In genomic region chr5:122653112-122653445, GRCm38 (mm10) we compare ENCODE assay signal across 7 mouse cellular contexts. TPM values are rescaled to one million over a fixed set of nuclear protein-coding genes. Genes with fewer than 3 reads are reported as not detected.
DNase-seq lines count a peak whose midpoint lies in the region; ATAC-seq and TF ChIP-seq lines count a peak whose summit lies in the region.

No protein-coding gene starts in this region.

- no peaks in the 10 kb centered on the region for H3K27me3 ChIP-seq in lung, embryonic 15.5 days
- H3K27me3 ChIP-seq in embryonic facial prominence, embryonic 15.5 days = no peaks in the 10 kb centered on the region
- no peaks in the 10 kb centered on the region for H3K27me3 ChIP-seq in limb, embryonic 12.5 days
- H3K27me3 ChIP-seq in neural tube, embryonic 15.5 days (replicated peaks) = no peaks in the 10 kb centered on the region

- DNase-seq in lung, adult 2 months = no peak
- DNase-seq in gastrocnemius, adult 18-20 months (ENCODE audit: low spot score) = no peak
- no peak for DNase-seq in adrenal gland, adult 8-10 months

- H3K27ac ChIP-seq in lung, embryonic 15.5 days = no peak overlapping the region
- H3K27ac ChIP-seq in embryonic facial prominence, embryonic 15.5 days (replicated peaks) = 0 out of 2 replicates have a peak overlapping the region, but pooled peaks have one; percentile 14
- peak overlapping the region; percentile 89 for H3K27ac ChIP-seq in limb, embryonic 12.5 days
- peak overlapping the region; percentile 80 for H3K27ac ChIP-seq in neural tube, embryonic 15.5 days (replicated peaks)

- no peaks in the 10 kb centered on the region for H3K36me3 ChIP-seq in lung, embryonic 15.5 days
- H3K36me3 ChIP-seq in embryonic facial prominence, embryonic 15.5 days = no peaks in the 10 kb centered on the region
- H3K36me3 ChIP-seq in limb, embryonic 12.5 days = no peaks in the 10 kb centered on the region
- H3K36me3 ChIP-seq in neural tube, embryonic 15.5 days = no peaks in the 10 kb centered on the region

- 0 out of 2 replicates have a peak overlapping the region, but pooled peaks have one; percentile 4 for H3K4me2 ChIP-seq in lung, embryonic 15.5 days
- no peak overlapping the region for H3K4me2 ChIP-seq in embryonic facial prominence, embryonic 15.5 days (replicated peaks)
- peak overlapping the region; percentile 1; the same call in 1 of the 2 replicates for H3K4me2 ChIP-seq in limb, embryonic 12.5 days
- H3K4me2 ChIP-seq in neural tube, embryonic 15.5 days = peak overlapping the region; percentile 15; the same call in 1 of the 2 replicates

- H3K4me3 ChIP-seq in lung, embryonic 15.5 days = no peak overlapping the region
- no peak overlapping the region for H3K4me3 ChIP-seq in lung, adult 2 months (replicated peaks; ENCODE audit: extremely low read depth, low read depth, low read length)
- no peak overlapping the region for H3K4me3 ChIP-seq in embryonic facial prominence, embryonic 15.5 days (replicated peaks)
- H3K4me3 ChIP-seq in limb, embryonic 12.5 days (replicated peaks) = no peak overlapping the region
- no peak overlapping the region for H3K4me3 ChIP-seq in neural tube, embryonic 15.5 days (replicated peaks)

- no peak overlapping the region for H3K9ac ChIP-seq in lung, embryonic 15.5 days
- H3K9ac ChIP-seq in embryonic facial prominence, embryonic 15.5 days = no peak overlapping the region
- no peak overlapping the region for H3K9ac ChIP-seq in limb, embryonic 12.5 days (replicated peaks)
- no peak overlapping the region for H3K9ac ChIP-seq in neural tube, embryonic 15.5 days (replicated peaks)

- ATAC-seq in lung, embryonic 15.5 days (ENCODE audit: borderline replicate concordance, extremely low read depth, low FRiP score, low TSS enrichment) = no peak
- no peak for ATAC-seq in embryonic facial prominence, embryonic 15.5 days (ENCODE audit: insufficient number of reproducible peaks, low FRiP score, low TSS enrichment, low read depth)
- no peak for ATAC-seq in limb, embryonic 12.5 days (ENCODE audit: insufficient number of reproducible peaks, insufficient read depth, low FRiP score, low TSS enrichment, low read depth)
- ATAC-seq in neural tube, embryonic 15.5 days (ENCODE audit: low FRiP score) = no peak

- TF ChIP-seq CTCF in lung, adult 2 months (IDR thresholded peaks at IDR 0.05; ENCODE audit: insufficient read depth, low read length) = no peak

- TF ChIP-seq POLR2A in lung, adult 2 months (IDR thresholded peaks at IDR 0.05; ENCODE audit: borderline replicate concordance, extremely low read depth, low read depth, low read length) = no peak

- WGBS in lung, embryonic 15.5 days = 61% methylated on average over 10 of the region's 10 CpGs
- WGBS in lung, adult 2 months = 53% methylated on average over 10 of the region's 10 CpGs
- WGBS in embryonic facial prominence, embryonic 15.5 days = 67% methylated on average over 10 of the region's 10 CpGs
- 76% methylated on average over 10 of the region's 10 CpGs for WGBS in limb, embryonic 12.5 days
- 23% methylated on average over 10 of the region's 10 CpGs for WGBS in neural tube, embryonic 15.5 days

- H3K4me1 ChIP-seq in lung, embryonic 15.5 days = peaks cover 21% of the 10 kb centered on the region
- H3K4me1 ChIP-seq in lung, adult 2 months (ENCODE audit: control insufficient read depth, insufficient read depth, low read length) = peaks cover 2% of the 10 kb centered on the region
- peaks cover 21% of the 10 kb centered on the region for H3K4me1 ChIP-seq in embryonic facial prominence, embryonic 15.5 days
- H3K4me1 ChIP-seq in limb, embryonic 12.5 days (replicated peaks) = peaks cover 25% of the 10 kb centered on the region
- H3K4me1 ChIP-seq in neural tube, embryonic 15.5 days = peaks cover 21% of the 10 kb centered on the region

- no peaks in the 10 kb centered on the region for H3K9me3 ChIP-seq in lung, embryonic 15.5 days
- H3K9me3 ChIP-seq in embryonic facial prominence, embryonic 15.5 days (replicated peaks) = no peaks in the 10 kb centered on the region
- peaks cover 2% of the 10 kb centered on the region; the same call in 1 of the 2 replicates for H3K9me3 ChIP-seq in limb, embryonic 12.5 days
- H3K9me3 ChIP-seq in neural tube, embryonic 15.5 days (replicated peaks) = no peaks in the 10 kb centered on the region

RNA-seq across cellular contexts. Expression of gene P2rx7, which starts 9.4 kb away (rescaled TPM):
- 3.1 and 3.3 TPM in 2 replicates for polyA plus RNA-seq in lung, embryonic 15.5 days (2015; fragmentation: Nextera tagmentation; extraction: Ambion mirVana)
- polyA plus RNA-seq in lung, adult 2 months (2012; rRNA removed) = 36.5 and 53.2 TPM in 2 replicates
- 3.2 and 3.6 TPM in 2 replicates for polyA plus RNA-seq in embryonic facial prominence, embryonic 15.5 days (2015; fragmentation: Nextera tagmentation; extraction: Ambion mirVana)
- 0.31 and 0.38 TPM in 2 replicates for polyA plus RNA-seq in limb, embryonic 12.5 days (2016; fragmentation: Nextera tagmentation; extraction: Ambion mirVana)
- 5.0 and 5.9 TPM in 2 replicates for polyA plus RNA-seq in neural tube, embryonic 15.5 days (2015; fragmentation: Nextera tagmentation; extraction: Ambion mirVana)
- 1 to 10 TPM; 1.3 to 1.5 TPM for total RNA-seq in gastrocnemius, adult 18-20 months (2021)
- total RNA-seq in adrenal gland, adult 8-10 months (2022) = 1 to 10 TPM; 3.3 to 7.1 (median 4.9) TPM

RNA-seq across cellular contexts. Expression of gene Ift81, which starts 38.8 kb away (rescaled TPM):
- polyA plus RNA-seq in lung, embryonic 15.5 days (2015; fragmentation: Nextera tagmentation; extraction: Ambion mirVana) = 36.3 and 37.3 TPM in 2 replicates
- 2.6 and 6.7 TPM in 2 replicates for polyA plus RNA-seq in lung, adult 2 months (2012; rRNA removed)
- polyA plus RNA-seq in embryonic facial prominence, embryonic 15.5 days (2015; fragmentation: Nextera tagmentation; extraction: Ambion mirVana) = 41.4 and 44.8 TPM in 2 replicates
- 41.8 and 48.6 TPM in 2 replicates for polyA plus RNA-seq in limb, embryonic 12.5 days (2016; fragmentation: Nextera tagmentation; extraction: Ambion mirVana)
- 59.2 and 60.6 TPM in 2 replicates for polyA plus RNA-seq in neural tube, embryonic 15.5 days (2015; fragmentation: Nextera tagmentation; extraction: Ambion mirVana)
- 1 to 10 TPM; 3.4 to 4.7 TPM for total RNA-seq in gastrocnemius, adult 18-20 months (2021)
- 10 to 100 TPM; 13.9 to 30.8 (median 21.5) TPM for total RNA-seq in adrenal gland, adult 8-10 months (2022)

RNA-seq across cellular contexts. Expression of gene P2rx4, which starts 54.3 kb away (rescaled TPM):
- 16.6 and 17.5 TPM in 2 replicates for polyA plus RNA-seq in lung, embryonic 15.5 days (2015; fragmentation: Nextera tagmentation; extraction: Ambion mirVana)
- polyA plus RNA-seq in lung, adult 2 months (2012; rRNA removed) = 87.8 and 112 TPM in 2 replicates
- polyA plus RNA-seq in embryonic facial prominence, embryonic 15.5 days (2015; fragmentation: Nextera tagmentation; extraction: Ambion mirVana) = 23.3 and 25.2 TPM in 2 replicates
- polyA plus RNA-seq in limb, embryonic 12.5 days (2016; fragmentation: Nextera tagmentation; extraction: Ambion mirVana) = 6.8 and 7.0 TPM in 2 replicates
- 14.7 and 18.6 TPM in 2 replicates for polyA plus RNA-seq in neural tube, embryonic 15.5 days (2015; fragmentation: Nextera tagmentation; extraction: Ambion mirVana)
- total RNA-seq in gastrocnemius, adult 18-20 months (2021) = 1 to 10 TPM; 3.8 to 5.3 TPM
- 10 to 100 TPM; 38.2 to 57.9 (median 46.5) TPM for total RNA-seq in adrenal gland, adult 8-10 months (2022)
